Mouse (Mus musculus) bone marrow, adult 2 months (tissue): Measurements from ENCODE around the gene Sh3pxd2a.

Source experiments
- CTCF ChIP-seq: fragments of 200-500 bp; IDR thresholded peaks from 2 replicates; pipeline ENCODE4 v1.5.1; 2011; ENCODE audit warnings: low read length, control low read depth; ENCODE audit not compliant: control insufficient read depth, insufficient read depth
- POLR2A ChIP-seq: fragments of 200-500 bp; IDR thresholded peaks from 2 replicates; pipeline ENCODE4 v1.6.1; 2011; ENCODE audit warnings: low read depth, mild to moderate bottlenecking, control low read depth, low read length, borderline replicate concordance; ENCODE audit not compliant: control insufficient read depth

DNA sequence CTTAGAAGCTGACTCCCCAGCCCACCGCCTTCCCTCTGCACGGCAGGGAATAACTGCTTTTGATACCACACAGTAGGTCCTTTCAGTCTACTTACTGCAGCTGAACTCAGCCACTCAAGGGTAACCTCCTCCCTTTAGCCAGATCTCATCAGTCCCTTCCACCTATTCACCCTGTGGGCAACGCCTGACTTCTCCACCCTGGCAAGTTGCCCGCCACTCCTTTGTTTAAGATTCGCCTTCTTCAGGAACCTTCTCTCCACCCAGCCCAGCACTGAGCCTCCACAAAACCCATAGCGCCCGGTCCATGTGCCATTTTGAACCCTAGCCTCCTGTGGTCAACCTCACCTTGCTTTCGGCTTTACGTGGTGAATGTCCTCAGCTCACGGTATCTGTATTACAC, 161.1 kb downstream of the Sh3pxd2a start:
- TF ChIP-seq CTCF, result no peak
- TF ChIP-seq POLR2A, result no peak
